Mouse (Mus musculus): ENCODE measurements around the gene Jag2.

Gene Jag2

DNA sequence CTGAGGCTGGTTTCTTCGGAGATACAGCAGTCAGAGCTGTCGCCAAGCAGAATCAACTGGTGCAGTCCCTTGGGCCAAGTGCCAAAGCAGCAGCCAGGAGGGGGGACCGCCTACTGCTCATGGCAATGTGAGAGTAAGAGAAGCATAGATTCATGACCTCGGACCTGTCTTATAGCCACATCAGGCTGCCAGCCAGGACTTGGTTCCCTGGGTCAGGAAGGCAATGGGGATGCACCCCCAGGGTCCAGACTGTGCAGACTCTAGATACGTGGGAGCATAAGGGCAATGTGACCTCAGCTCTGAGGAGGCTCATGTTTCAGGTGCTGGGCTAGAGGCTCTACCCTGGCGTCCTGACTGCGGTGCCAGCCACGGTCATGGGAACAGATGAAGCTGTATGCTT, 25.6 kb downstream of the Jag2 start:
- peak; percentile 72 for DNase-seq (ENCODE audit: low read depth, low spot score)

DNA sequence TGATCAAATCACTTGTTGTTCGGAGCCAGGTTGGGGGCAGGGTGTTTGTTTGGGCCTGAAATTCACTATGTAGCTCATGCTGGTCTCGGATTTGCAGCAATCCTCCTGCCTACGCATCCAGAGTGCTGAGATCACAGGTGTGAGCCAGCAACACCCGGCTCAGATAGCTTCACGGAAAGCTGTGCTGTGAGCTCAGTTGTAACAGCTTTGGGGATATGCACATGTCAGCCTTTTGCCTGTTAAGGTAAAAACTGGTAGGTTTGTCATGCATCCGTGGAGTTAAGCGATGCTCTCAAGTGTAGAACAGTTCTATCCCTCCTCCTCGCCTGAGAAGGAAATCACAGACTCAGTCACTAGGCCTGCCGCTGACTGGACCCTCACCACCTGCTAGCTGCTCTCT, 28.9 kb downstream of the Jag2 start:
- DNase-seq (ENCODE audit: low read depth, low spot score) = no peak

DNA sequence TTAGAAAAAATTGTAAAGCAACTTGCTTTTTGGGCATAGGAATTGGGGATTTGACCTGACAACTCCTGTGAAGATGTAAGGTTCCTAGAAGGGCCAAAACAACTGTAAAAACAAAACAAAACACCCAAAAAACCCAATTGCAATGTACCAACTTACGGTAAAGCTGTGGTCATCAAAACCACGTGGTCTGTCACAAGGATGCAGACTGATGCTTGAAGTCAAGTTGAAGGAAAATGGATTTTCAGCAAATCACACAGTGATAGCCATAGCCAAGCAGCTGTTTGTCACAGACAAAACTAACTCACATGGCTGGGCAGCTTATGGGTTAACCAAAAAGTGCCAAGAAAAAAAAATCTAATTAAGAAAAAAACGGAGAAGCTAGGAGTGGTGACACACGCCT, 30.6 kb downstream of the Jag2 start:
- no peak for DNase-seq (ENCODE audit: low read depth, low spot score)

DNA sequence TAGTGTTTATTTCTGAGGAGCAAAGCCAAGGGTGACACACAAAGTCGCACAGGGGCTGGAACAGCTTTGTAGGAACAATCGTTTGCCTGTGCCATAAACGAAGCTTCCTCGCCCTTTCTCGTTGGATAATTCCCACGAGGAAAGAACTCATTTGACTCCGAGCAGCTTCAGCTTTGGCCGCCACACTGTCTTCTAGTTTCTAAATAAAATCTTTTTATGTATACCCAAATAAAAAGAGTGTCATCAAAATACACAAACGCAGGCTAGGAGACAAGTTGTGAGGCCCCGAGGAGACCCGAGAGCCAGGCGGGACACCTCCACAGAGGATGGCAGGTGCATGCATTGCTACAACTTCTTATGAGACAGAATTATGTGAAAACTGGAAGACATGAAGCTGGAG, 31.2 kb downstream of the Jag2 start:
- no peak for DNase-seq (ENCODE audit: low read depth, low spot score)

DNA sequence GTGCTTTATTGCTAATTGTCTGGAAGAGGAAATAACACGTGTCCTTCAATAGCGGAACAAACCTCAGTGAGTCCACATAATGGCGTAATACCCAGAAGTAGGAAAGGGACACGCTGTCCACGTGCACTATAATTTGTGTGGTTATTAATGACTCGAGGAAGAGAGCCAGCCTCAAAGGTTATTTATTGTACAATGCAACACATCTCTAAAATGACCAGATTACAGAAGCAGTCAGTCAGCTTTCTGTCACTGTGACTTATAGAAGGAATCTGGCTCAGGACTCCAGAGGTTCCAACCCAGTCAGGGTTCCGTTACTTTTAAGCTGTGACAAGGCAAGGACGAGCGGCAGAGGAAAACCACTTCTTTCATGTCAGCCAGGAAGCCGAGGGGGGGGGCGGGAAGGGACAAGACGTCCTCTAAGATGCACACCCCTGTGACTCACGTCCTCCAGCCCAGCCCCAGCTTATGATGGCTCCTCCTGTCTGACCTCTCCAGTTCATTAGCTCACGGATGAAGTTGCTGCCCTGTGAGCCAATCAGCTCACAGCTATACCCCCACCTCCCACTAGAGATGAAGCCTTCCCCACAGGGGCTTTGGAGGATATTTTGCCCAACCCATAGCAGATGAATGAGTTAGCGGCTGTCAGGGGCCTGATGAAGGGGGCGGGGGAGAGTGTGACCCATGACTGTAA, 31.9 kb downstream of the Jag2 start:
- DNase-seq (ENCODE audit: low read depth, low spot score) = peak; percentile 59

DNA sequence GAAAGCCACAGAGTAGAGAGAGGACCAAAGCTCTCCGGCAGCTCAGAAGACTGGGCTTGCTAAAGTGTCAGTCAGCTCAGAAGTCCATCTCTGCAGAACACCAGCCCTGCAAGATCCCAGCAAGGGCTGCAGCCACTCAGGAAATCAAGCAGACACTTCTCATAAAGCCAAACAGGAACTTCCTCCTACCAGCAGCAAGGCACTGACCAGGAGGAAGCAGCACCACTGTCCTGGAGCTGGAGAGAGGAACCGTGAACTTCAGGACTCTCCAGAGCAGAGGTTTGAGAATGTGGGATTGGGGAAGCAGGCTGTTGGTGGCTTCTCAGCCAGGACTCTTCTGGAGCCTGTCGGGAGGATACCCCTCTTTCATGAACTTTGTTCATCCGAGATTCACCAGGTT, 34.6 kb downstream of the Jag2 start:
- no peak for DNase-seq (ENCODE audit: low read depth, low spot score)

DNA sequence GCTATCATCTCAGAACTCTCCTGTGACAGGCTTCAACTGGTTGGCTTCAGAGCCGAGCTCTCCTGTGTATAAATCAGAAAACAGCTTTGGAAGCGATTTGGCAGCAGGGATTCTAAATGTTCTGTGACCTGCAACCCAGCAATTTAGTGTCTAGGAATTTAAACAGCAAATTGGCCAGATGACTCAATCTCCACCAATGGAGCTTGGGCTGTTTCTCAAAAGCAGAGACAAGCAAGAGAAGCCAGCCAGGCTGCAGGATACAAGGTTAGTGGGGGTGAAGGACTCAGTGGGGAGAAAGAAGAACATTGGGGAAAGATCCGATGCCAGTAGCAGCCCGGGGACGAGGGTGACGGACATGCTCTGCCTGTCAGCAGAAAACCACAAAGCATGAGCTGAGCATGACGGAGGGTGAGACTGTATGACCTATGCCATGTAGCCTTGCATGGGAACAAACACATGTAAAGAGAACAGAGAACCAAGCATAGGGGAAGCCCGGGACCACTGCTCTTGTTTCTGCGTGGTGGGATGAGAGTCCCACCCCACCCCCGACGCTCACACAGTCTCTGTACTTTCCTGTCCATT, 35.2 kb downstream of the Jag2 start:
- no peak for DNase-seq (ENCODE audit: low read depth, low spot score)

DNA sequence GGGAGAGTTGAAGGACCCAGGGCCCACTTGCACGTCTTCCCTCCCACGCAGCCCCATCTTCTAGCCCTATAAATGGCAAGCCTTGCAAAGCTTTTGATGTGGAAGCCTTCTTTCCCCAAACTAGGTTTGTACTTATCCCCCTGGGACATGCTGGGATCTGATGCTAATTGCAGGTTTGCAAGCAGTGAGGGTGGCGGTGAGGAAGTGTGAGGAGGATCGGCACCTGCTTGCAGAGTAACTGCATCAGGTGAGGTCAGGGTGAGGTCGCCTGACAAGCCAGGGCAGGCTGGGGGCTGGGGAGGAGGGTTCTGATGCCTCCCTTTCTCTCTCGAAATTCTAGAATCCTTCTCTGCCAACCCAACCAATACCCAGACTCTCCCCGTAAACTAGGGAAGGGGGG, 44.1 kb downstream of the Jag2 start:
- no peak for DNase-seq (ENCODE audit: low read depth, low spot score)

DNA sequence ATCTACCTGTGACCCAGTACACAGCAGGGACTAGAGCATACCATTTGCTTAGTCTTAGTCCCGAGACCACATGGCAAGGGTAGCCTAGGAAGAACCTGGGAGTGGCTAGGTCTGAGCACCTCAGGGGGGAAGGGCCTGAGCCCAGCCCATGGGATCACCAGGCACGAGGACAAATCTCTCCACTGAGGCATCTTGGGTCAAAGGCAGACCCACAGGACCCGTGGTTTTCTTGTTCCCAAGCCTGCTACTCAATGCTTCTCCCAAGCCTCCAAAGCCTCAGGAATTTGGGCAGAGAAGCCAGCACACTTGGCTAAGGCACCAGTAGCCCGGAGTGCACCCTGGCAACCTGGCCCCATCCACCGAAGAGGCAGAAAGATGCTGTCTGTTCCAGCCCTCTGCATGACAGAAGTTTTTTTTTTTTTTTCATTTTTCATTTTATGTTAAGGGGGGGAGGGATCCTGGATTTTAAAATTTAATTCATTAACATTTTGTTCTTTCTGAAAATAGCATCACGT, 48.2 kb downstream of the Jag2 start:
- DNase-seq (ENCODE audit: low read depth, low spot score) = no peak

DNA sequence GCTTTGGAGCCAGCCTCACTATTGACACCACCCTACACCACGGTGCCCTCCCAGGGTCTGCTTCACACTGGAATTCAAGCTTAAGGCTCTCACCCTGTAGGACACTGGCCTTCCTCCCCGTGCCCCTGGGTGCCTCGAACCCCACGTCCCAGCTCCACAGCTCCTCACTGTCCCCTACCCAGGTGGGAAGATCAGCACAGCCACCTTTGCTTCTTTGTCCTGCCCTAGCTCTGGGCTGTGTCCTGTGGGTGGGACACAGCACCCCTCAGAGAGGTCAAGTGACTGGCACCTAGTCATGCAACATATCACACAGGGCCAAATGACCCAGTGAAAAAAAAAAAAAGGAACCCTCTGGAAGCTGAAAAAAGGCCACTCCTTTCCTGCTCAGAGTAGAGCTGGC, 48.9 kb downstream of the Jag2 start:
- no peak for DNase-seq (ENCODE audit: low read depth, low spot score)

DNA sequence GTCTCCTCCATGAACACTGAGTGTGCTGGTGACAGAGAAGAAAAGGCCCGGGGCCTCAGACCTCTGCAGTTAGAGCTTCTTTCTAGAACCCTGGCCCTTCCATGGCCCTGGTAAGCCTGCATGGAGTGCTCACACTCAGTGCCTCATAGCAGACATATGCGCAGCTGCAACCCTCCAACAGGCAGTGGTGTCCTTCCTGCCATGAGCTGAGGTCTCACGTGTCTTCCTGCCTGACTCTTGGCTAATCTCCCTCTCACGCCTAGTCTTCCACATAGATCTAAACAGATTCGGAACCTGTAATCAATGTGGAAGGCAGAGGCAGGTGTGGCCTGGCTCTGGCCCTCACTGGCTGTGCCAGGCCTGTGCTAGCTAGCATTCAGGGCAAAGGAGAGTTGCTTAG, 49.8 kb downstream of the Jag2 start:
- no peak for DNase-seq (ENCODE audit: low read depth, low spot score)

DNA sequence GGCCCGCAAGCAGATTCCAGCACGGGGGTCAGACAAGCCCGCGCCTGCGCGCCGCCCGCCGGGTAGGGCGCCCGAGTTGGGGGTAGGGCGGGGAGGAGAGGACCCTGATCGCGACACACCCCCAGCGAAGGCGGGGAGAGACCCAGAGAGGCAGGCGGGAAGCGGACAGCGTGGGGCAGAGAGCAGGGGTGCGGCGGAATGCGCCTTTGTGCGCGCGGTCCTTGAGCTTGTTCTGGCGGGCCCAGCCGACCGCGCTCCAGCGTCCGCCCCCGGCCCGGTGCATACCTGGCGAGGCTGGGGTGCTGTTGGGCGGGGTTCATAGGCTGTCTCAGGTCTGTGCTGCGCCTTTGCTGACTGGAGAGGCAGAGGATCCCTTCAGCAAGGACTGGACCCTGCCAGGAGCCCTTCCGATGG, 52.0 kb downstream of the Jag2 start:
- DNase-seq (ENCODE audit: low read depth, low spot score) = no peak

DNA sequence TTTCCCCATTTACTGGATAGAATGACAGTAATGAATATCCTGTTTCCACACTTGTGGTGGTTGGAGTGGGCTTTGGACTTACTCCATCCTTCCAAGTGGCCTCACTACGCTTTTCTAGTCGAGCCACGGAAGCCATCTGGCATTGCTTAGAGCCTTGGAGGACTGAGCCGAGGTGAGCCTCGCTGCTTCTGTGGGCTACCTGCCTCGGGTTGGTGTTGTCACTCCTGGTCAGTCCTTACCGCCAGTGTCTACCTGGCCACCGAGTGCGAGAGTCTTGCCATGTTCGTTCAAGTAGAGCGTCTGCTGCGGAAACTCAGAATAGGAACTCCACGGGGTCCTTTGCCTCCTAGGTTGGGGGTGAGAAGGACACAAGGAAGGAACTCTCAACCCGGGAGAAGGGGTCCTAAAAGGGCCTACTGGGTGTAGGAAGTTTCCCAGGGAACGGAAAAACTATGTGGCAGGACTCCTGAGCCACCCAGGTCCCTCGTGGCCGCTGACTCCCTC, 52.5 kb downstream of the Jag2 start:
- no peak for DNase-seq (ENCODE audit: low read depth, low spot score)

DNA sequence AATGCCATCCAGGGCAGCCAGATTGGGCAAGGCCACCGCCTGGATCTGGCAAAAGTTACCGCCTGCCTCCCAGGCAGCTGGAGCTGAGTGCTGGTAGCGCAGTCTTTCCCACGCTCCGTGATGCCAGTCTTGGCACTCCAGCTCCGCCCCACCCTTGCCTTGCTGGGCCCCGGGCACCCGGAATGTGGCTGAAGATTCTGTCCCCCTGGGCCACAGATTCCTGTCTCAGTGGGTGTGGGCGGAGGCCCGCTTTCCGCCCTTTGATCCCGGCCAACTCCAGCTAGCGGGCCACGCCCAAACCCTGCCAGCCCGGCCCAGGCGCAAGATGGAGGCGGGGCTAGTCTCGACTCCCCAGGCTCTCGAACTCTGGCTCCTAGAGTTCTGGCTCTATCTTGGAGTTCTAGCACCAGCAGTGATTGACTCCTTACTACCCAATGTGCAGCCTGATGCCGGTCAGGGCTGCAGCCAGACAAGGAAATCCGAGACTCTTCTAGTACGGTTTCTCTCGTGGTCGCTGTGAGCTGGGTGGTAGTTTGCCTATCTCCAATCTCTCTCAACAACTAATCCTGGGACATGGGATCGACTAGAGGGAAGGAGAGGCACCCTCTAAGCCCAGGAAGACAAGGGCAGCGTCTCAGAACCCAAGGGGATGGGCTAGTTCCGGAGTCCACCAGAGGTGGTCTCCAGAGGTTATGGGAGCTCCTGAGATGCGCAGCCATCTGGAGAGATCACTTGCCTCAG, 53.1 kb downstream of the Jag2 start:
- no peak for DNase-seq (ENCODE audit: low read depth, low spot score)

DNA sequence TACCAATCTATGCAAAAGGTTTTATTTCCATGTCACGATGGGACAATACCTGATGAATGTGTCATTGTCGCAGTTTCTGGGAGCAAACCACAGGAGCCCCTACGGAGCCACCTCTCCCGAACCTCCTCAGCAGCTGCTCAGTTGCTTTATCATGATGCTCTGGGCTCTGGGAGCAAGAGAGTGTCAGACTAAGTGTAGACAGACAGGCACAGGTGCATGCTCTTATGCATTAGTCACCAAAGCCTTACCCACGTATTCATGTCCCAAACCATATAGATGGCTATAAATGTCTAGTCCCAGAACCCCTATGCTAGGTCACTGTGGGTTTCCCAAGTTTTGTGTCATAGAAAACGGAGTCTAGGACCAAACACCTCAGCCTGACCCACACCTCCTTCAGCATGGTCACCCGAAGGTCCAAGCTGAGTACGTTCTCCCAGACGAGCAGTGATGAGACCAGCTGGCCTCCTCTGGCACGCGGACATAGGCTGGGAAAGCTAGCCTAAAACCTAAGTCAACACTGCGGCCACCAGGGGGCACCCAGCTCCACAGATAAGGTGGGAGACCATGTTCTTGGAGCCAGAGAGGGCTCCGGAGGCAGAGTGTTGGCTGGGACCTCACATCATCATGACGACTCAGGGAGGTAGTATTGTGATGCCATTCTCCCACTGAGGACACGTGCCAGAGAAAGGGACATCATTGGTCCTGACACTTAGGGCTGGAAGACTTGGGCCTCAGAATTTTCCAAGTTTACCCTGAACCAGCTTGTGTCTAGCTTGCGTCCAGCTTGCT, 54.2 kb downstream of the Jag2 start:
- DNase-seq (ENCODE audit: low read depth, low spot score) = peak; percentile 83

DNA sequence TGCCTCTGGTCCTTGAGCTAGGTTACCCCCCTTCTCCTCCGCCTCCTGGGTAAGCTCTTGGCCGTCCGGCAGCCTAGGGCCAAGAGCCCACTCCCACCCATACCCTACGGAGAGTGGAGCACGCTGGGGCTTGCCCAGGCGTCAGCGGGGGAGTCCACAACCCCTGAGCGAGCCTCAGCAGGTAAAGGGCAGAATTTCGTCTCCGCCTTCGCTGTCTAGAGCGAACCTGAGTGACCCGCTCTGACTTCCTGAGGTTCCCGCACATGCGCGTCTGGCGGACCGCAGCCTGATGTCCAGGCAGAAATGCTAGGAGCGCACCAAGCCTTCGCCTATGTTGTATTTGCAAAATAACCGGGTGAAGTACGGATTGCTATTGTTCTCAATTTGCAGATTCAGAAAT, 55.4 kb downstream of the Jag2 start:
- no peak for DNase-seq (ENCODE audit: low read depth, low spot score)

DNA sequence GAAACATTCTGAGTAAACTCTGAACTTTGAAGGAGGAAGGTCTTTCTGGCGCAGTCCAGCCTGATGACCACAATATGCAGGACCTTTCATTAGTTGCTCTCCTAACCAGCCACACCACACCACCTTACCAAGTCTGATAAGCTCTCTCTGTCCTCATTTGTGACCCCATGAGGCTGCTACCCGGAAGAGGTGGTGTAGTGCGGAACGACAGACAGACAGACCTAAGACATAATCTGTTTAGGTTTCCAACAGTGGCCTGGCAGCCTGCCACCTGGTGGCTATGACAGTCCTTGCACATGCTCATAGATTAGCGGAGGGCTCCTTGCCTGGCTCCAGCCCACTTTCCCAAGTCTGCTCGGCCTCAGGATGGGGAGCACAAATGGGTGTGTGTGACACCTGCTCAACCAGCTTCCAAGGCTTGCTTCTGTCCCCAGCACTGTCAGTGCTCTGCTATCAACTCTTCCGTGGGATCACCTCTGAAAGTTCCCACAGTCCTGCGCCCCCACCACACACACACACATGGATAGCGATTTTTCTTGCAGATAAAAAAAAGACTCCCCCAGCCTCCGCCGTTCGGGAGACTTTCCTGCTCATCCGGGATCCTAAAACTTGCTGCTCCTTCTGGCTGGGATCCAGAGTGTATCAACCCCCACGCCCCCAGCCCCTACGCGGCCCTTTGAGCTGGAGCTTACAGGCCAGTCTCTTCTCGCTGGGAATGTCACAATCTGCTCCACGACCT, 56.0 kb downstream of the Jag2 start:
- DNase-seq (ENCODE audit: low read depth, low spot score) = no peak

DNA sequence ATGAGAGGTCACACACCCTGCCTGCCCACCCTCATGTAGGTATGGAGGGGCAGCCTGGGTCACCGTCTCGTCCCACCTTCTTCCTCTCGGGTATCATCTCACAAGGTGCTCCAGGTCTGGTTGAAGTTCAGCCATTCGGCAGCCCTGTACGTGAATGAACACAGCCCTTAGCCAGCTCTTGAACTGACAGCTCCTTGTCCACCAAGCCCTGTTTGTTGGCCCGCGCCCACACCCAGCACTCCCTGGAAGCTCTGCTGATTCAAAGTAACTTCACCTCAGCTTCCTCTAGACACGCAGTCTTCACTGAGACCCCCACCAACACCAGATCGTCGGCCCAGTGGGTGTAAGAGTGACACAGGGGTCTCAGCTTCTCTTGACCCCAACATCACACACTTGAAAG, 56.6 kb downstream of the Jag2 start:
- no peak for DNase-seq (ENCODE audit: low read depth, low spot score)

DNA sequence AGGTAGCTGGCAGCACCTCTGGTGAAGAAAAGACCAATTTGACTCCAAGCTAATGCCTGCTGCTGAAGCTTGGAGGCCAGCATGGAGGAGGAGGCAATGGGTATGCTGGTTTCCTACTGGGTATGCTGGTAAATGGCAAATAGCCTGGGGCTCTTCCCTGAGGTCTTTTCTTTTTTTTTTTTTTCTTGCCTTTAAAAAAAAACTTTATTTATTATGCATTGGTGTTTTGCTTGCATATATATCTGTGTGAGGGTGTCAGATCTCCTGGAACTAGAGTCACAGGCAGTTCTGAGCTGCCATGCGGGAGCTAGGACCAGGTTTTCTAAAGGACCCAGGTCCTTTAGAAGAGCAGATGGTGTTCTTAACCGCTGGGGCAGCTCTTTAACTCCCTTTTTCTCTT, 58.3 kb downstream of the Jag2 start:
- no peak for DNase-seq (ENCODE audit: low read depth, low spot score)

DNA sequence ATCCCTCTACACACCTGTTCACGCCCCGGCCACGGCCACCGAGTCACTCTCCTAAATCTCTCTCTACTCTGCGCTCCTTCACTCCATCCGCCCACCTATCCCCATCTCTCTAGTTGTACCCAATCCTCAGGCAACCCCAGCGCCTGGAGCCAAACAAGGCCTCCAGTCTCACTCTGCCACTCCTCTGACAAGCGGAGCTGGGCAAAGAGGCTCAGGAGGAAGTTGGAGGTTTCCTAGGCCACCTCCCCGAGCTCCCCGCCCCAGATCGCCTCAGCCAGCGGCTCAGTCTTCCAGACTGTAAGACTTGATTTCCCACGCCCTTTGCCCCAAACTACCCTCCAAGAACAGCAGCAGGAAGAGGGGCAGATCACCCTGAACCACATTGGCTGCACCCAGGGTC, 58.8 kb downstream of the Jag2 start:
- no peak for DNase-seq (ENCODE audit: low read depth, low spot score)

DNA sequence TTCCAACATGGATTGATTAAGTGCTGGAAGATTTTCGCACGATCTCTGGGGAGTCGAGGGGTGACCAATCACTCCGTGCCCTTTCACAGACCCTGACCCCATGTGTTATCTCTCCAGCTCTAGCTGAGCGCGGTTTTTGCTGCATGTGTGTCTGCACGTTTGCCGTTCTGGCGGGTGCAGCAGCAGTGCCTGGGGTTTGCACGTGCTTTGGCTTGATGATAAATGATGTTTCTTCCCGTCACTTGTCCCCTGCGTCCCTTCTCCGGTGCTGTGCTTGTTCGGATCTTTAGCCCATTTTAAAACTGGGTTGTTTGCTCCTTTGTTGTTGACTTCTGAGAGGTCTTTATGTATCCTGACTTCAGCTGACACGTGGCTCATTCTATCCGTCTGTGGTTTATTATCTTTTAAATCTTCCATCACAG, 59.8 kb downstream of the Jag2 start:
- no peak for DNase-seq (ENCODE audit: low read depth, low spot score)

Measured in skeletal muscle tissue, adult 2 months (tissue).